Mouse (Mus musculus): ENCODE data around the gene Zfp36. TPM values are rescaled to one million over a fixed set of nuclear protein-coding genes. Genes with fewer than 3 reads are reported as not detected.

Zfp36 gene
- polyA plus RNA-seq, 1 experiment, result 23.4 TPM

- Histone ChIP-seq H3K27ac (ENCODE audit: insufficient read depth, low read length) (peak overlapping the region; percentile 88), H3K4me1 (ENCODE audit: control insufficient read depth, insufficient read depth, low read length) (peaks cover 24% of the 10 kb centered on the region), H3K4me3 (ENCODE audit: insufficient read depth, low read length) (no peak overlapping the region)
- TF ChIP-seq CTCF (IDR thresholded peaks at IDR 0.05; ENCODE audit: borderline replicate concordance, insufficient read depth, low read length) (no peak), POLR2A (IDR thresholded peaks at IDR 0.05; ENCODE audit: low read depth, low read length) (no peak)
Measured at GRCm38 (mm10) chr7:28358431-28358830, 21.6 kb downstream of the Zfp36 start.

- Histone ChIP-seq H3K4me1 (ENCODE audit: control insufficient read depth, insufficient read depth, low read length) (peaks cover 24% of the 10 kb centered on the region), H3K4me3 (ENCODE audit: insufficient read depth, low read length) (no peak overlapping the region), H3K27ac (ENCODE audit: insufficient read depth, low read length) (peak overlapping the region; percentile 88)
- TF ChIP-seq CTCF (IDR thresholded peaks at IDR 0.05; ENCODE audit: borderline replicate concordance, insufficient read depth, low read length) (no peak), POLR2A (IDR thresholded peaks at IDR 0.05; ENCODE audit: low read depth, low read length) (no peak; the same call in 1 of the 2 replicates)
Measured at GRCm38 (mm10) chr7:28357984-28358383, 22.1 kb downstream of the Zfp36 start.

GRCm38 (mm10) chr7:28356981-28357380, 23.1 kb downstream of the Zfp36 start:
- Histone ChIP-seq H3K4me3 (ENCODE audit: insufficient read depth, low read length) (no peak overlapping the region), H3K27ac (ENCODE audit: insufficient read depth, low read length) (peak overlapping the region; percentile 88)

GRCm38 (mm10) chr7:28355221-28355620, 24.8 kb downstream of the Zfp36 start:
- H3K4me3 ChIP-seq (ENCODE audit: insufficient read depth, low read length), result no peak overlapping the region
- H3K27ac ChIP-seq (ENCODE audit: insufficient read depth, low read length), result no peak overlapping the region
- TF ChIP-seq POLR2A (IDR thresholded peaks at IDR 0.05; ENCODE audit: low read depth, low read length) (no peak; the same call in 1 of the 2 replicates), CTCF (IDR thresholded peaks at IDR 0.05; ENCODE audit: borderline replicate concordance, insufficient read depth, low read length) (no peak)
- peaks cover 24% of the 10 kb centered on the region for H3K4me1 ChIP-seq (ENCODE audit: control insufficient read depth, insufficient read depth, low read length)

More at GRCm38 (mm10) chr7:28356981-28357380, 23.1 kb downstream of the Zfp36 start:
- H3K4me1 ChIP-seq (ENCODE audit: control insufficient read depth, insufficient read depth, low read length), result peaks cover 24% of the 10 kb centered on the region
- no peak for TF ChIP-seq CTCF (IDR thresholded peaks at IDR 0.05; ENCODE audit: borderline replicate concordance, insufficient read depth, low read length)
- no peak for TF ChIP-seq POLR2A (IDR thresholded peaks at IDR 0.05; ENCODE audit: low read depth, low read length)

GRCm38 (mm10) chr7:28354596-28354995, 25.5 kb downstream of the Zfp36 start:
- H3K4me3 ChIP-seq (ENCODE audit: insufficient read depth, low read length), result no peak overlapping the region
- H3K27ac ChIP-seq (ENCODE audit: insufficient read depth, low read length), result no peak overlapping the region
- TF ChIP-seq POLR2A (IDR thresholded peaks at IDR 0.05; ENCODE audit: low read depth, low read length) (no peak), CTCF (IDR thresholded peaks at IDR 0.05; ENCODE audit: borderline replicate concordance, insufficient read depth, low read length) (no peak)
- H3K4me1 ChIP-seq (ENCODE audit: control insufficient read depth, insufficient read depth, low read length), result peaks cover 24% of the 10 kb centered on the region

- no peak overlapping the region for H3K4me3 ChIP-seq (ENCODE audit: insufficient read depth, low read length)
- TF ChIP-seq CTCF (IDR thresholded peaks at IDR 0.05; ENCODE audit: borderline replicate concordance, insufficient read depth, low read length), result no peak
- TF ChIP-seq POLR2A (IDR thresholded peaks at IDR 0.05; ENCODE audit: low read depth, low read length), result no peak
Measured at GRCm38 (mm10) chr7:28354113-28354581, 25.9 kb downstream of the Zfp36 start.

GRCm38 (mm10) chr7:28353267-28353666, 26.8 kb downstream of the Zfp36 start:
- no peak overlapping the region for H3K4me3 ChIP-seq (ENCODE audit: insufficient read depth, low read length)
- H3K27ac ChIP-seq (ENCODE audit: insufficient read depth, low read length), result no peak overlapping the region
- H3K4me1 ChIP-seq (ENCODE audit: control insufficient read depth, insufficient read depth, low read length), result peaks cover 16% of the 10 kb centered on the region
- TF ChIP-seq CTCF (IDR thresholded peaks at IDR 0.05; ENCODE audit: borderline replicate concordance, insufficient read depth, low read length), result no peak
- TF ChIP-seq POLR2A (IDR thresholded peaks at IDR 0.05; ENCODE audit: low read depth, low read length), result 0 out of 2 replicates have a peak, but pooled peaks have one; percentile 4

More at GRCm38 (mm10) chr7:28354113-28354581, 25.9 kb downstream of the Zfp36 start:
- peaks cover 24% of the 10 kb centered on the region for H3K4me1 ChIP-seq (ENCODE audit: control insufficient read depth, insufficient read depth, low read length)
- H3K27ac ChIP-seq (ENCODE audit: insufficient read depth, low read length), result no peak overlapping the region

- TF ChIP-seq POLR2A (IDR thresholded peaks at IDR 0.05; ENCODE audit: low read depth, low read length), result no peak
- no peak for TF ChIP-seq CTCF (IDR thresholded peaks at IDR 0.05; ENCODE audit: borderline replicate concordance, insufficient read depth, low read length)
- no peak overlapping the region; the same call in 1 of the 2 replicates for H3K27ac ChIP-seq (ENCODE audit: insufficient read depth, low read length)
- H3K4me3 ChIP-seq (ENCODE audit: insufficient read depth, low read length), result peak overlapping the region; percentile 98
- peaks cover 3% of the 10 kb centered on the region for H3K4me1 ChIP-seq (ENCODE audit: control insufficient read depth, insufficient read depth, low read length)
Measured at GRCm38 (mm10) chr7:28351676-28352191, 28.3 kb downstream of the Zfp36 start.

GRCm38 (mm10) chr7:28350155-28350883, 29.7 kb downstream of the Zfp36 start, which contains the start of gene Rps16:
TSS of gene Rps16 (plus strand) at chr7:28350652.
- H3K4me3 ChIP-seq (ENCODE audit: insufficient read depth, low read length), result peak within 1 kb of the TSS; percentile 98
- no peaks in the 10 kb centered on the region for H3K4me1 ChIP-seq (ENCODE audit: control insufficient read depth, insufficient read depth, low read length)
- H3K27ac ChIP-seq (ENCODE audit: insufficient read depth, low read length), result peak within 1 kb of the TSS; percentile 90
- TF ChIP-seq CTCF (IDR thresholded peaks at IDR 0.05; ENCODE audit: borderline replicate concordance, insufficient read depth, low read length) (no peak), POLR2A (IDR thresholded peaks at IDR 0.05; ENCODE audit: low read depth, low read length) (peak; percentile 67)

GRCm38 (mm10) chr7:28348601-28349000, 31.5 kb downstream of the Zfp36 start:
- H3K27ac ChIP-seq (ENCODE audit: insufficient read depth, low read length), result no peak overlapping the region
- H3K4me1 ChIP-seq (ENCODE audit: control insufficient read depth, insufficient read depth, low read length), result no peaks in the 10 kb centered on the region
- TF ChIP-seq CTCF (IDR thresholded peaks at IDR 0.05; ENCODE audit: borderline replicate concordance, insufficient read depth, low read length) (no peak), POLR2A (IDR thresholded peaks at IDR 0.05; ENCODE audit: low read depth, low read length) (no peak)
- H3K4me3 ChIP-seq (ENCODE audit: insufficient read depth, low read length), result no peak overlapping the region
